Mouse (Mus musculus) Patski (cell line): ENCODE results near the gene H2afx. TPM values are rescaled to one million over a fixed set of nuclear protein-coding genes. Genes with fewer than 3 reads are reported as not detected.

Experiments used
- ATAC-seq: fragments of 100-300 bp; one replicate; pipeline ENCODE4 v1.8.0; 2021
- CTCF ChIA-PET: fragments of 350-600 bp; sonication (Branson Sonifier 250); formaldehyde crosslinking; loops from one replicate; lab custom pipeline; 2022; ENCODE audit warnings: inconsistent platforms; lab: Charles Lee
- POLR2A ChIA-PET: fragments of 350-600 bp; sonication (Branson Sonifier 250); formaldehyde crosslinking; loops from one replicate; lab custom pipeline; 2022; ENCODE audit warnings: antibody characterized with exemption, inconsistent platforms; lab: Charles Lee
- DNase-seq: peaks from one replicate; pipeline ENCODE4 v3.0.0-alpha.2; 2011; ENCODE audit warnings: low read depth, low spot score
- H3K27me3 ChIP-seq: fragments of 371-371 bp; one replicate; pipeline ENCODE4 v1.5.1; 2021
- CTCF ChIP-seq: fragments of 100-300 bp; IDR thresholded peaks from one replicate; pipeline ENCODE4 v1.5.1; 2021
- in situ Hi-C: fragments of 300-500 bp; cut with MboI; formaldehyde crosslinking; loops from 3 replicates; pipeline ENCODE4 v1.11.1; 2018; ENCODE audit warnings: low pct_unique_long_range_greater_than_20kb, mixed read lengths
- polyA plus RNA-seq: library from polyadenylated mRNA; unstranded; gene quantifications from one replicate; pipeline ENCODE4 v1.2.3, GENCODE M21; 2021

H2afx gene
- polyA plus RNA-seq, 1 experiment from 2014 or later, result 80.2 TPM

DNA sequence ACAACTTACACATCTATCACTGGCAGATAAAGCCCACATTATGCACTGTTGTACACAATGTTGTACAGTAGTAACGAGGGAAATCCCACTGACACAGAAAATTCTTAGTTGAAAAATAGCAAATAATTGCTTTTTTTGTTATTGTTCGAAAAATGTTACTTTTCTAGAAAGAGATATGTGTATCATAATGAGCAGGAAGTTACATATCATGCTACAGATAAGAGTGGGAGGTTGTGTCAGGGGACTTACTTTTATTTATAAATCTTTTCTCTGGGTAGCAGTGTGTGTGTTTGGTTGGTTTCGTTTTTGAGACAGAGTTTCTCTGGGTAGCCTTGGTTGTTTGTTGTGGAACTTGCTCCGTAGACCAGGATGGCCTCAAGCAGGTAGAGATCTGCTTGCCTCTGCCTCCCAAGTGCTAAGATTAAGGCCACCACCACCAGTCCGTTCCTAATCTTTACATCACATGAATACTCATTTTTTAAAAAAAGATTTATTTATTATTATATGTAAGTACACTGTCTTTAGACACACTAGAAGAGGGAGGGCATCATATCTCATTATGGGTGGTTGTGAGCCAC is 43.7 kb downstream of the H2afx start:
- ATAC-seq (no peak), DNase-seq (no peak)
- ChIA-PET CTCF (interaction anchor here (1.2 to 2.9 kb wide), 2 partner anchors 14 to 16 kb away, joined by 3 to 9 read pairs; partner anchors contain the start of gene Vps11), POLR2A (interaction anchor here (0.7 to 0.8 kb wide), 3 partner anchors 17 to 57 kb away, joined by 3 read pairs; partner anchors contain the start of gene Vps11)
- no peak for TF ChIP-seq CTCF
- in situ Hi-C loops, result no loop called here
- H3K27me3 ChIP-seq, result no peaks in the 10 kb centered on the region

DNA sequence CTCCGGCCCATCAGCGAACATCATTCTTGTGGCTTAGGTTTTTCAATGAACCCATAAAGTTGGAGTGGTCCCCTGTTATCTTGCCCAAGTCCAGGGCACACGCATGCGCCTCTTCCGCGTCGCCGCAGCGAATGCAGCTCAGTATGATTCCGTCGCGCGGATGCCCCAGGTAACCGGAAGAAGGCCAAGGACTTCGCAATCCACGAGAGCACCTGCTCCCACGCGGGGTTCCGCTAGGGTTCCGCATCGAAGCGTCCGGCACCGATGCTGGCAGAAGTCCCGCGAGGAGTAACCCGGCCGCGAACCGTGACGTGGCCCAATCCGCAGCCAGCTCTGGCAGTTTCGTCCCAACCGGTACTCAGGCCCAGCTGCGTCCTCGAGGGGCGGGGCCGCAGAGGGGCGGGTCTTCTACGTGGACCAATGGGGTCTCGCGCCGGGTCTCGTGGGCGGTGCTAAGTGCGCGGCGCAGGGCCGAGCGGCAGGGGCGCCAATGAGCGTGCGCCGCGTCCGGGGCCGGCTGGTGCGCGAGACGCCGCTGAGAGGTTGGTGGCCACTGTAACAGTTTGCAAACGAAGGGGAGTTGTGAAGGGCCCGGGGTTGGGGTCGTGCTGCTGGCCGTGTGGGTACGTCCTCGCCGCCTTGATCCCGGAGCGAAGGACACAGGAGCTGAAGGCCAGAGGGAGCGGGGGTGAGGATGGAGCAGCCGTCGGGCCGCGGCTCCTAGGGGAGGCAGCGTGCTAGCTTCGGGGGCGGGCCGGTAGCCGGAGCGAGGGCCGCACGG is 44.8 kb downstream of the H2afx start, which contains the start of gene Hyou1:
Gene Hyou1, plus strand, starts transcription at position 437 of the 781 bp plus-strand sequence.
- H3K27me3 ChIP-seq, result no peaks in the 10 kb centered on the region
- ATAC-seq (peak; percentile 93), DNase-seq (peak; percentile 77)
- ChIA-PET POLR2A (interaction anchor here (0.7 to 1.9 kb wide), 6 partner anchors 10 to 58 kb away, joined by 3 to 7 read pairs (median 4); partner anchors contain the start of genes H2afx and Vps11), CTCF (interaction anchor here (1.2 to 2.0 kb wide), 3 partner anchors 9 to 17 kb away, joined by 3 to 6 read pairs (median 6); partner anchors contain the start of gene Vps11)
- in situ Hi-C loops, result no loop called here
- TF ChIP-seq CTCF, result no peak

DNA sequence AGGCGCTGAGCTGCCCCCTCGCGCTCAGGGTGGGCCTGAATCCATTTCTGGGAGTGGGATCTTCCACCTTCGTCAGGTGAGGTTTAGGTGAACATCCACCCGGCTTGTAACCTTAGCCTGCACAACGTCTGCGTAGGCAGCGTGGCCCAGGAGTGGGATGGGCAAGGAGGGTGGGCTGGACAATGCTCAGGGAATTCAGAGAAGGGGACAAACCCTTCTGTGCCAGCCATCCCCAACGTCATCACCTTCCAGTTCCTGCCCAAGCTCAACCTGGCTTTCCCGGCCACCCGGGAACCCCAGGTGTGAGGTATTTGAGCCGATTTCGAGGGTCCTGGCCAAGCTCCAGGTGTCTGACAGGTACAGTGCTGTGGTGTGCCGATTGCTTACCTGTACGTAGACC is 45.4 kb downstream of the H2afx start:
- ChIA-PET POLR2A (interaction anchor here (1.3 to 1.9 kb wide), 3 partner anchors 9 to 45 kb away, joined by 5 to 7 read pairs (median 7); partner anchors contain the start of genes H2afx and Vps11), CTCF (interaction anchor here (1.2 to 2.0 kb wide), 3 partner anchors 9 to 18 kb away, joined by 3 to 6 read pairs (median 6); partner anchors contain the start of gene Vps11)
- DNase-seq (no peak), ATAC-seq (peak; percentile 1)
- H3K27me3 ChIP-seq, result no peaks in the 10 kb centered on the region
- no peak for TF ChIP-seq CTCF
- in situ Hi-C loops, result no loop called here

DNA sequence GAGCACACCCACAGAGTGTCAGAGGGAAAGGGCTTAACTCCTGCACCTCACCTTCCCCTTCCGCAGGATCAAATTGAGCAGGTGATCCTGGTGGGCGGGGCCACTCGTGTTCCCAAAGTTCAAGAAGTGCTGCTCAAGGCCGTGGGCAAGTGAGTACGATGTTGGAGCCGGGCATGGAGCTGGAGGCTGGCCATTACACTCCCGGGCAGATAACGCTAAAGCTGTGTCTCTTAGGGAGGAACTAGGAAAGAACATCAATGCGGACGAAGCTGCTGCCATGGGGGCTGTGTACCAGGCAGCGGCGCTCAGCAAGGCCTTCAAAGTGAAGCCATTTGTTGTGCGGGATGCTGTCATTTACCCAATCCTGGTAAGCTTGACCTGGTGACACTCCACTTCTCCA is 50.1 kb downstream of the H2afx start:
- POLR2A ChIA-PET, result no interaction called here
- ATAC-seq (no peak), DNase-seq (no peak)
- CTCF ChIA-PET, result interaction anchor here (0.6 kb wide), 1 partner anchor 27 kb away, joined by 3 read pairs; no protein-coding TSS in a partner anchor
- TF ChIP-seq CTCF, result no peak
- no peaks in the 10 kb centered on the region for H3K27me3 ChIP-seq
- in situ Hi-C loops, result no loop called here

Other genes with a start within 250 kb of the H2afx start
- 0.12 TPM for gene Mfrp, start 233.0 kb upstream of the H2afx start, polyA plus RNA-seq
- gene C1qtnf5, start 227.4 kb upstream of the H2afx start, polyA plus RNA-seq, result 0.15 TPM
- gene Gm49380, start 221.2 kb upstream of the H2afx start, polyA plus RNA-seq, result 0.08 TPM
- 38.4 TPM for gene Rnf26, start 221.2 kb upstream of the H2afx start, polyA plus RNA-seq
- 72.8 TPM for gene Mcam, start 200.2 kb upstream of the H2afx start, polyA plus RNA-seq
- 20.2 TPM for gene Cbl, start 100.6 kb upstream of the H2afx start, polyA plus RNA-seq
- gene Ccdc153, start 94.0 kb upstream of the H2afx start, polyA plus RNA-seq, result not detected
- 0.03 TPM for gene Pdzd3, start 83.2 kb upstream of the H2afx start, polyA plus RNA-seq
- gene Nlrx1, start 66.1 kb upstream of the H2afx start, polyA plus RNA-seq, result 1.3 TPM
- gene Abcg4, start 46.1 kb upstream of the H2afx start, polyA plus RNA-seq, result 0.04 TPM
- gene Hinfp, start 29.0 kb upstream of the H2afx start, polyA plus RNA-seq, result 18.1 TPM
- gene C2cd2l, start 14.4 kb upstream of the H2afx start, polyA plus RNA-seq, result 29.5 TPM
- gene Dpagt1, start 8.7 kb upstream of the H2afx start, polyA plus RNA-seq, result 37.0 TPM
- 46.8 TPM for gene Hmbs, start 9.5 kb downstream of the H2afx start, polyA plus RNA-seq
- gene Vps11, start 27.0 kb downstream of the H2afx start, polyA plus RNA-seq, result 46.5 TPM
- 190 TPM for gene Hyou1, start 44.8 kb downstream of the H2afx start, polyA plus RNA-seq
- gene Slc37a4, start 62.2 kb downstream of the H2afx start, polyA plus RNA-seq, result 28.7 TPM
- 764 TPM for gene Rps25, start 72.4 kb downstream of the H2afx start, polyA plus RNA-seq
- 66.3 TPM for gene Trappc4, start 72.9 kb downstream of the H2afx start, polyA plus RNA-seq
- 30.5 TPM for gene Ccdc84, start 83.9 kb downstream of the H2afx start, polyA plus RNA-seq
- gene Foxr1, start 106.4 kb downstream of the H2afx start, polyA plus RNA-seq, result not detected
- not detected for gene Upk2, start 120.3 kb downstream of the H2afx start, polyA plus RNA-seq
- gene Bcl9l, start 148.1 kb downstream of the H2afx start, polyA plus RNA-seq, result 40.4 TPM
- gene Cxcr5, start 227.2 kb downstream of the H2afx start, polyA plus RNA-seq, result not detected